Mouse (Mus musculus): Measurements from ENCODE around the gene Smurf2. TPM values are rescaled to one million over a fixed set of nuclear protein-coding genes. Genes with fewer than 3 reads are reported as not detected.

Smurf2 gene
- total and polyA plus RNA-seq, 2 experiments from 2014 or later, result 7.4 to 34.8 TPM

- H3K4me2 ChIP-seq (ENCODE audit: low read depth, low read length), result no peak overlapping the region
- H3K4me3 ChIP-seq (ENCODE audit: low read depth, low read length), result no peak overlapping the region
- no peaks in the 10 kb centered on the region for H3K9me3 ChIP-seq (replicated peaks; ENCODE audit: control insufficient read depth, low read length)
- no peak for DNase-seq (ENCODE audit: low spot score)
- peaks cover 76% of the 10 kb centered on the region for H3K36me3 ChIP-seq (replicated peaks; ENCODE audit: control insufficient read depth, insufficient read depth, low read length)
- TF ChIP-seq EP300 (IDR thresholded peaks at IDR 0.05; ENCODE audit: low read depth), result no peak
- TF ChIP-seq CTCF (IDR thresholded peaks at IDR 0.05; ENCODE audit: low read depth), result no peak
- ATAC-seq (ENCODE audit: insufficient read depth, low read depth), result no peak
- WGBS, result 67% methylated on average over 6 of the region's 6 CpGs
- no peaks in the 10 kb centered on the region for H3K27me3 ChIP-seq (ENCODE audit: control insufficient read depth, insufficient read depth, low read length)
- H3K9ac ChIP-seq (replicated peaks; ENCODE audit: low read depth, low read length), result no peak overlapping the region
- no peak overlapping the region for H3K27ac ChIP-seq (ENCODE audit: low read depth)
- peaks cover 9% of the 10 kb centered on the region; the same call in 1 of the 2 replicates for H3K4me1 ChIP-seq (ENCODE audit: control insufficient read depth, insufficient read depth)
These were observed 102.7 kb downstream of the Smurf2 start for GRCm38 (mm10) chr11:106817808-106818207.

GRCm38 (mm10) chr11:106817156-106817555, 103.4 kb downstream of the Smurf2 start:
- no peak overlapping the region for H3K9ac ChIP-seq (replicated peaks; ENCODE audit: low read depth, low read length)
- ATAC-seq (ENCODE audit: insufficient read depth, low read depth) (no peak), DNase-seq (ENCODE audit: low spot score) (no peak)
- peaks cover 76% of the 10 kb centered on the region for H3K36me3 ChIP-seq (replicated peaks; ENCODE audit: control insufficient read depth, insufficient read depth, low read length)
- WGBS, result 92% methylated on average over 3 of the region's 3 CpGs
- H3K4me3 ChIP-seq (ENCODE audit: low read depth, low read length), result no peak overlapping the region
- no peaks in the 10 kb centered on the region for H3K27me3 ChIP-seq (ENCODE audit: control insufficient read depth, insufficient read depth, low read length)
- H3K27ac ChIP-seq (ENCODE audit: low read depth), result no peak overlapping the region
- H3K4me1 ChIP-seq (ENCODE audit: control insufficient read depth, insufficient read depth), result peaks cover 9% of the 10 kb centered on the region; the same call in 1 of the 2 replicates
- no peaks in the 10 kb centered on the region for H3K9me3 ChIP-seq (replicated peaks; ENCODE audit: control insufficient read depth, low read length)
- H3K4me2 ChIP-seq (ENCODE audit: low read depth, low read length), result no peak overlapping the region
- no peak for TF ChIP-seq CTCF (IDR thresholded peaks at IDR 0.05; ENCODE audit: low read depth)
- TF ChIP-seq EP300 (IDR thresholded peaks at IDR 0.05; ENCODE audit: low read depth), result no peak

- Histone ChIP-seq H3K9me3 (replicated peaks; ENCODE audit: control insufficient read depth, low read length) (no peaks in the 10 kb centered on the region), H3K4me3 (ENCODE audit: low read depth, low read length) (no peak overlapping the region), H3K4me1 (ENCODE audit: control insufficient read depth, insufficient read depth) (peaks cover 9% of the 10 kb centered on the region; the same call in 1 of the 2 replicates), H3K27ac (ENCODE audit: low read depth) (no peak overlapping the region), H3K4me2 (ENCODE audit: low read depth, low read length) (no peak overlapping the region), H3K36me3 (replicated peaks; ENCODE audit: control insufficient read depth, insufficient read depth, low read length) (peaks cover 81% of the 10 kb centered on the region), H3K27me3 (ENCODE audit: control insufficient read depth, insufficient read depth, low read length) (no peaks in the 10 kb centered on the region), H3K9ac (replicated peaks; ENCODE audit: low read depth, low read length) (no peak overlapping the region)
- DNase-seq (ENCODE audit: low spot score) (no peak), ATAC-seq (ENCODE audit: insufficient read depth, low read depth) (no peak)
- 68% methylated on average over 7 of the region's 7 CpGs for WGBS
- no peak for TF ChIP-seq CTCF (IDR thresholded peaks at IDR 0.05; ENCODE audit: low read depth)
These were observed 104.2 kb downstream of the Smurf2 start for GRCm38 (mm10) chr11:106816316-106816715.

- ATAC-seq (ENCODE audit: insufficient read depth, low read depth) (no peak), DNase-seq (ENCODE audit: low spot score) (no peak)
- Histone ChIP-seq H3K9ac (replicated peaks; ENCODE audit: low read depth, low read length) (no peak overlapping the region), H3K36me3 (replicated peaks; ENCODE audit: control insufficient read depth, insufficient read depth, low read length) (peaks cover 86% of the 10 kb centered on the region), H3K4me3 (ENCODE audit: low read depth, low read length) (no peak overlapping the region), H3K27me3 (ENCODE audit: control insufficient read depth, insufficient read depth, low read length) (no peaks in the 10 kb centered on the region), H3K4me2 (ENCODE audit: low read depth, low read length) (no peak overlapping the region), H3K9me3 (replicated peaks; ENCODE audit: control insufficient read depth, low read length) (no peaks in the 10 kb centered on the region), H3K27ac (ENCODE audit: low read depth) (no peak overlapping the region), H3K4me1 (ENCODE audit: control insufficient read depth, insufficient read depth) (peaks cover 9% of the 10 kb centered on the region; the same call in 1 of the 2 replicates)
- no peak for TF ChIP-seq CTCF (IDR thresholded peaks at IDR 0.05; ENCODE audit: low read depth)
- WGBS, result 43% methylated on average over 2 of the region's 2 CpGs
These were observed 104.8 kb downstream of the Smurf2 start for GRCm38 (mm10) chr11:106815761-106816160.

GRCm38 (mm10) chr11:106815331-106815730, 105.2 kb downstream of the Smurf2 start:
- peaks cover 89% of the 10 kb centered on the region for H3K36me3 ChIP-seq (replicated peaks; ENCODE audit: control insufficient read depth, insufficient read depth, low read length)
- WGBS, result 83% methylated on average over 2 of the region's 2 CpGs

GRCm38 (mm10) chr11:106814601-106815320, 105.8 kb downstream of the Smurf2 start:
- H3K9me3 ChIP-seq (replicated peaks; ENCODE audit: control insufficient read depth, low read length), result no peaks in the 10 kb centered on the region
- 69% methylated on average over 14 of the region's 14 CpGs for WGBS
- H3K9ac ChIP-seq (replicated peaks; ENCODE audit: low read depth, low read length), result no peak overlapping the region
- no peak overlapping the region for H3K4me3 ChIP-seq (ENCODE audit: low read depth, low read length)
- DNase-seq (ENCODE audit: low spot score) (no peak), ATAC-seq (ENCODE audit: insufficient read depth, low read depth) (no peak)
- peaks cover 91% of the 10 kb centered on the region for H3K36me3 ChIP-seq (replicated peaks; ENCODE audit: control insufficient read depth, insufficient read depth, low read length)
- no peak overlapping the region for H3K27ac ChIP-seq (ENCODE audit: low read depth)
- no peak overlapping the region for H3K4me2 ChIP-seq (ENCODE audit: low read depth, low read length)
- peaks cover 9% of the 10 kb centered on the region; the same call in 1 of the 2 replicates for H3K4me1 ChIP-seq (ENCODE audit: control insufficient read depth, insufficient read depth)
- no peak for TF ChIP-seq CTCF (IDR thresholded peaks at IDR 0.05; ENCODE audit: low read depth)
- TF ChIP-seq EP300 (IDR thresholded peaks at IDR 0.05; ENCODE audit: low read depth), result no peak
- H3K27me3 ChIP-seq (ENCODE audit: control insufficient read depth, insufficient read depth, low read length), result no peaks in the 10 kb centered on the region

More at GRCm38 (mm10) chr11:106815331-106815730, 105.2 kb downstream of the Smurf2 start:
- TF ChIP-seq CTCF (IDR thresholded peaks at IDR 0.05; ENCODE audit: low read depth), result no peak
- no peak for TF ChIP-seq EP300 (IDR thresholded peaks at IDR 0.05; ENCODE audit: low read depth)
- no peak overlapping the region for H3K27ac ChIP-seq (ENCODE audit: low read depth)
- no peaks in the 10 kb centered on the region for H3K9me3 ChIP-seq (replicated peaks; ENCODE audit: control insufficient read depth, low read length)
- no peak for DNase-seq (ENCODE audit: low spot score)
- H3K9ac ChIP-seq (replicated peaks; ENCODE audit: low read depth, low read length), result no peak overlapping the region
- no peak overlapping the region for H3K4me3 ChIP-seq (ENCODE audit: low read depth, low read length)
- ATAC-seq (ENCODE audit: insufficient read depth, low read depth), result no peak
- no peak overlapping the region for H3K4me2 ChIP-seq (ENCODE audit: low read depth, low read length)
- no peaks in the 10 kb centered on the region for H3K27me3 ChIP-seq (ENCODE audit: control insufficient read depth, insufficient read depth, low read length)
- H3K4me1 ChIP-seq (ENCODE audit: control insufficient read depth, insufficient read depth), result peaks cover 9% of the 10 kb centered on the region; the same call in 1 of the 2 replicates
